Mouse (Mus musculus): Measurements from ENCODE around the gene Pacsin3. TPM values are rescaled to one million over a fixed set of nuclear protein-coding genes. Genes with fewer than 3 reads are reported as not detected.

Pacsin3 gene
- polyA plus RNA-seq, 1 experiment from 2014 or later = 19.9 TPM

DNA sequence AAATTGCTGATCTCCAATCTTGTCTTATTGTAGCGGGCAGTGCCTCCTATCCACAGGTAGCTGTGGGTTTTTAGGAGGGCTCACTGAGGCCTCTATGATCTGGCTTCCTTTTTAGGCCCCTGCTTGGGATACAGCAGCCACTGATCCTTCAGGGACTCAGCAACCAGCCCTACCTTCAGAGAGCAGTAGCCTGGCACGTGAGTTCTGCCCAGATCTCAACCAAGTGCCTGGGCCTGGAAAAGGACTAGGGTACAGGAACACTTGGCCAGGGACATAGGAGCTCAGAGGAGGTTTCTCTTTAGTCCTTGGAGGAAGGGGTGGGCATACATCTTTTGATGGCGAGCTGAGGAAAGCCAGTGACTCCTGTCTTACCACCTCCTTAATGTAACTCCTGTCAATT is 12.3 kb downstream of the Pacsin3 start:
- no peaks in the 10 kb centered on the region for H3K27me3 ChIP-seq (ENCODE audit: control insufficient read depth, insufficient read depth, low read depth, low read length)
- WGBS (ENCODE audit: insufficient replicate concordance) = 87% methylated on average over 3 of the region's 3 CpGs

DNA sequence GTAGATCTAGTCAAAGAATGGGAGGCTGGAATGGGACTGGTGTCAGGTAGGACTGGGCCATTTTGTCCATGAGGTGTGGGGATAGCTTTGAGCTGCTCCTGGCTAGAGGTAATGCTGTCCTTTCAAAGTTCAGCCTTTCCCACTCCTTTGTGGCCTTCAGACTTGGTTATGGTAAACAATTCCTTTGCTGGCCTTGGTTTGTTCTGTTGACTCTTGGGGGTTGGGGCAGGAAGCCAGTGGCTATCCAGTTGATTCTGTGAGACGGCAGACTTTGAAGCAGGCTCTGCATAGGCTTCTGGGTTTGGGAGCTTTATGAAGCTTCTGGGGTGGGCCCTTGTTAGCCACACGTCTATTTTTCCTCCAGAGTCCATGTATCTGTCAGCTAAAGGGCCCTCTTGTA is 13.0 kb downstream of the Pacsin3 start:
- ATAC-seq (ENCODE audit: low read depth) = peak; percentile 2; the same call in 1 of the 2 replicates
- Histone ChIP-seq H3K27ac (ENCODE audit: low read length) (peak overlapping the region; percentile 82), H3K27me3 (ENCODE audit: control insufficient read depth, insufficient read depth, low read depth, low read length) (no peaks in the 10 kb centered on the region), H3K4me1 (ENCODE audit: control insufficient read depth, low read depth, low read length) (peaks cover 22% of the 10 kb centered on the region), H3K9me3 (replicated peaks; ENCODE audit: control insufficient read depth, low read length) (no peaks in the 10 kb centered on the region), H3K9ac (ENCODE audit: low read depth, low read length) (no peak overlapping the region; the same call in 1 of the 2 replicates), H3K4me3 (ENCODE audit: low read depth, low read length) (peak overlapping the region; percentile 10; the same call in 1 of the 2 replicates), H3K4me2 (ENCODE audit: low read depth, low read length) (peak overlapping the region; percentile 35), H3K36me3 (ENCODE audit: control insufficient read depth, insufficient read depth) (peaks cover 58% of the 10 kb centered on the region)
- 59% methylated on average over 2 of the region's 2 CpGs for WGBS (ENCODE audit: insufficient replicate concordance)

More for the DNA sequence above, 12.3 kb downstream of the Pacsin3 start:
- Histone ChIP-seq H3K36me3 (ENCODE audit: control insufficient read depth, insufficient read depth) (peaks cover 51% of the 10 kb centered on the region), H3K9ac (ENCODE audit: low read depth, low read length) (no peak overlapping the region), H3K9me3 (replicated peaks; ENCODE audit: control insufficient read depth, low read length) (no peaks in the 10 kb centered on the region), H3K27ac (ENCODE audit: low read length) (peak overlapping the region; percentile 79), H3K4me3 (ENCODE audit: low read depth, low read length) (no peak overlapping the region), H3K4me1 (ENCODE audit: control insufficient read depth, low read depth, low read length) (peaks cover 23% of the 10 kb centered on the region), H3K4me2 (ENCODE audit: low read depth, low read length) (no peak overlapping the region)
- ATAC-seq (ENCODE audit: low read depth) = no peak

DNA sequence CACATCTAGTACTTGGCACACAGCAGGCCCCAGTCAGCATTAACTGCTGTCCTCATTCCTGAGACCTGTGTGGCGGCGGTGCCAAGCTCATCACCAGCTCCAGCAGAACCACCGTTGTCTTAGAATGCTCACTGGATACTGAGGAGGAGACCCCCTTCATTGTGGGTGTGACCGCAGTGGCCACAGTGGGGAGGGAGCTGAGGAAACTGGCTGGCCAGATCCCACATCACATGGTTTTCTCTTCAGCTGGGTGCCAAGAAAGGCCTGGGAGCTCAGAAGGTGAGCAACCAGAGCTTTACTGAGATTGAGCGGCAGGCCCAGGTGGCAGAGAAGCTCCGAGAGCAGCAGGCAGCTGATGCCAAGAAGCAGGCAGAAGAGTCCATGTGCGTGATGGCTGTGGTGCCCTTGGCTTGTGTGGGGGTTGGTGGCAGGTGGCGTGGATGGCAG is 14.0 kb downstream of the Pacsin3 start:
- H3K9ac ChIP-seq (ENCODE audit: low read depth, low read length) = no peak overlapping the region
- H3K27ac ChIP-seq (ENCODE audit: low read length) = peak overlapping the region; percentile 82
- H3K4me1 ChIP-seq (ENCODE audit: control insufficient read depth, low read depth, low read length) = peaks cover 12% of the 10 kb centered on the region
- H3K36me3 ChIP-seq (ENCODE audit: control insufficient read depth, insufficient read depth) = peaks cover 68% of the 10 kb centered on the region
- WGBS (ENCODE audit: insufficient replicate concordance) = 83% methylated on average over 8 of the region's 8 CpGs
- no peaks in the 10 kb centered on the region for H3K9me3 ChIP-seq (replicated peaks; ENCODE audit: control insufficient read depth, low read length)
- no peaks in the 10 kb centered on the region for H3K27me3 ChIP-seq (ENCODE audit: control insufficient read depth, insufficient read depth, low read depth, low read length)
- no peak overlapping the region for H3K4me3 ChIP-seq (ENCODE audit: low read depth, low read length)
- no peak for ATAC-seq (ENCODE audit: low read depth)
- no peak overlapping the region for H3K4me2 ChIP-seq (ENCODE audit: low read depth, low read length)

DNA sequence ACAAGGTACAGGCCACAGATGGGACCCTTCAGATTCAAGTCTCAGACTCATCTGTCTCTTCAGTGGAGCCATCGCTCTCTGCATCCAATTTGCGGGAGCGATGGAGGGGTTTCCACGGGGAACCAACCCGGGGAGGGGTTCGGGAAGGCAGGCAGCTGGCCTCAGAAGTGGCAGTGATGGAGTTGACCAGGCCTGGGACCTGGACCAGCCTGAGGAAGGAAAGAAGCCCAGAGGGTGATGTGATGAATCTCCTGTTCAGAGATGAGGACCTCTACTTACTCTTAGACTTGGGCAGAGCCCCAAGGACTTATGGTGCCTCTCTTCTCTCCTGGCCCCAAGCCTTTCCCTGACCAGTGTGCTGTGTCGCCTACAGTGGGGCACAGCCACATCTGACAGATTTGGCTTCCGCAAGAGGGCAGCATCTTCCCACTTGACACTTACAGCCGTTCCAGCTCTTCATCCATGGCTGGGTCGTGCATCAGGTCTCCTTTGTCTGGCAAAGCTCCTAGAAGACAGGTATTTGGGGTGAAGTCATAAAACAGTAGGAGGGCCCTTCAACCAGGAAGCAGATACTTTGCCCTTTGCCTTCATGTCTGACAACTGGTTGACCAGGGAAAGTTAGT is 23.1 kb downstream of the Pacsin3 start:
- Histone ChIP-seq H3K4me3 (ENCODE audit: low read depth, low read length) (no peak overlapping the region), H3K9me3 (replicated peaks; ENCODE audit: control insufficient read depth, low read length) (no peaks in the 10 kb centered on the region), H3K27ac (ENCODE audit: low read length) (no peak overlapping the region), H3K4me1 (ENCODE audit: control insufficient read depth, low read depth, low read length) (peaks cover 3% of the 10 kb centered on the region; the same call in 1 of the 2 replicates), H3K27me3 (ENCODE audit: control insufficient read depth, insufficient read depth, low read depth, low read length) (no peaks in the 10 kb centered on the region), H3K36me3 (ENCODE audit: control insufficient read depth, insufficient read depth) (peaks cover 32% of the 10 kb centered on the region), H3K4me2 (ENCODE audit: low read depth, low read length) (no peak overlapping the region), H3K9ac (ENCODE audit: low read depth, low read length) (no peak overlapping the region)
- ATAC-seq (ENCODE audit: low read depth) = 0 out of 2 replicates have a peak, but pooled peaks have one; percentile 33
- WGBS (ENCODE audit: insufficient replicate concordance) = 43% methylated on average over 10 of the region's 10 CpGs

DNA sequence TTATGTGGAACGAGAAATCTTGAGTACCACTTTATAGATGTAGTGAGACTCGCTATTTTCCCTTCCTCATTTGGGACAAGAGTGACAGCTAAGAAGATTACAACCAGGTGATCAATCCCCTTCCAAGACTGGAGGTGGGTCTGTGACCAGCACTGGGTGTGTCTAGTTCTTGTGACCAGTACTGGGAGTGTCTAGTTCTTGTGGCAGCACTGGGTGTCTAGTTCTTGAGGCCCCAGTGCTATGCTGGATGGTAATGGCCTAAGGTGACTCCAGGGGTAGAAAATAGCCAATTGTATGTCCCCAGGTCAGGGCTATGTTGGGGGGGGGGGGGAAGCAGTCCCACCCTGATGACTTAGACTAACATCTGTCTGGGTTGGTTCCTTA is 23.6 kb downstream of the Pacsin3 start:
- peaks cover 3% of the 10 kb centered on the region; the same call in 1 of the 2 replicates for H3K4me1 ChIP-seq (ENCODE audit: control insufficient read depth, low read depth, low read length)
- H3K9ac ChIP-seq (ENCODE audit: low read depth, low read length) = no peak overlapping the region
- H3K36me3 ChIP-seq (ENCODE audit: control insufficient read depth, insufficient read depth) = peaks cover 27% of the 10 kb centered on the region
- no peaks in the 10 kb centered on the region for H3K27me3 ChIP-seq (ENCODE audit: control insufficient read depth, insufficient read depth, low read depth, low read length)
- no peak overlapping the region for H3K27ac ChIP-seq (ENCODE audit: low read length)
- no peaks in the 10 kb centered on the region for H3K9me3 ChIP-seq (replicated peaks; ENCODE audit: control insufficient read depth, low read length)
- whole genome bisulfite sequencing (ENCODE audit: insufficient replicate concordance) = 61% methylated on average over 2 of the region's 2 CpGs
- H3K4me3 ChIP-seq (ENCODE audit: low read depth, low read length) = no peak overlapping the region
- H3K4me2 ChIP-seq (ENCODE audit: low read depth, low read length) = no peak overlapping the region
- ATAC-seq (ENCODE audit: low read depth) = no peak

DNA sequence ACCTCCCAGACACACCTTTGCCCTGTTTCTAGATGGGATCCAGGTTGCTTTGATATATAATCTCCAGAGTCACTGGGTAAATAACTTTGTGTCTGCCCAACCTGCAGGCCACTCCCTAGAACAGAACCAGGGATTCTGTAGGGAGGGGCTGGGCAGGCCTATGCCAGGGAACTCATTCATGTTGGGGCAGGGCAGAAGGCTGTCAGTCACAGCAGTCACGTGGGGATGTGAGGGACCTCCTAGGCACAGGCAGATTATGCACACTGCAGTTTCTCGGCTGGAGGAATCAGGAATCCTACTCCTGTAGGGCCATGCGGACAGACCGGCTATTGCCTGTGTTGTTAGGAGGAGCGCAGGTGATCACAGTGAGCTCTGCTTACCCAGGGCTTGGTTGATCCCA is 25.6 kb downstream of the Pacsin3 start:
- Histone ChIP-seq H3K27ac (ENCODE audit: low read length) (no peak overlapping the region), H3K36me3 (ENCODE audit: control insufficient read depth, insufficient read depth) (peaks cover 8% of the 10 kb centered on the region; the same call in 1 of the 2 replicates), H3K4me1 (ENCODE audit: control insufficient read depth, low read depth, low read length) (peaks cover 3% of the 10 kb centered on the region; the same call in 1 of the 2 replicates), H3K9me3 (replicated peaks; ENCODE audit: control insufficient read depth, low read length) (no peaks in the 10 kb centered on the region), H3K27me3 (ENCODE audit: control insufficient read depth, insufficient read depth, low read depth, low read length) (no peaks in the 10 kb centered on the region), H3K9ac (ENCODE audit: low read depth, low read length) (no peak overlapping the region), H3K4me3 (ENCODE audit: low read depth, low read length) (no peak overlapping the region), H3K4me2 (ENCODE audit: low read depth, low read length) (no peak overlapping the region)
- 58% methylated on average over 5 of the region's 5 CpGs for WGBS (ENCODE audit: insufficient replicate concordance)
- ATAC-seq (ENCODE audit: low read depth) = peak; percentile 54

DNA sequence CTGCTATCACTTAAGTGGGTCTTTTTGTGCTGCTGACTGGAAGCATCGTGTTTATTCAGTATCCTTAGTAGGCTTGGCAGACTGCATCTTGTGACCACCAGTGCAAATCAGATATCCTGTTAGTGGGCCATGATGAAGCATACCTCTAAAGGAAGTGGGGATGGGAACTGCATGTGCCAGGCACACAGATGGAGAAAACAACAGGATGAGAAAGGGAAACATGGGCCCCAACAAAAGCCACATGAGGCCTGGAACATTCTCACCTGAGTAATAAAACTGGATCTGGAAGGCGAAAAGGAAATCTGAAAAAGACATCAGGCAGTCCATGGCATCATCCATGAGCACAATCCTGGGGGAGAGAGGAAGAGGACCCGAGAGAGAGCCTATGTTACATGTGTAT is 28.2 kb downstream of the Pacsin3 start:
- no peaks in the 10 kb centered on the region for H3K27me3 ChIP-seq (ENCODE audit: control insufficient read depth, insufficient read depth, low read depth, low read length)
- ATAC-seq (ENCODE audit: low read depth) = no peak
- 62% methylated on average over 3 of the region's 3 CpGs for WGBS (ENCODE audit: insufficient replicate concordance)
- H3K4me2 ChIP-seq (ENCODE audit: low read depth, low read length) = no peak overlapping the region
- H3K36me3 ChIP-seq (ENCODE audit: control insufficient read depth, insufficient read depth) = no peaks in the 10 kb centered on the region
- H3K9me3 ChIP-seq (replicated peaks; ENCODE audit: control insufficient read depth, low read length) = no peaks in the 10 kb centered on the region
- peaks cover 3% of the 10 kb centered on the region; the same call in 1 of the 2 replicates for H3K4me1 ChIP-seq (ENCODE audit: control insufficient read depth, low read depth, low read length)
- no peak overlapping the region for H3K4me3 ChIP-seq (ENCODE audit: low read depth, low read length)
- no peak overlapping the region for H3K9ac ChIP-seq (ENCODE audit: low read depth, low read length)
- H3K27ac ChIP-seq (ENCODE audit: low read length) = no peak overlapping the region

DNA sequence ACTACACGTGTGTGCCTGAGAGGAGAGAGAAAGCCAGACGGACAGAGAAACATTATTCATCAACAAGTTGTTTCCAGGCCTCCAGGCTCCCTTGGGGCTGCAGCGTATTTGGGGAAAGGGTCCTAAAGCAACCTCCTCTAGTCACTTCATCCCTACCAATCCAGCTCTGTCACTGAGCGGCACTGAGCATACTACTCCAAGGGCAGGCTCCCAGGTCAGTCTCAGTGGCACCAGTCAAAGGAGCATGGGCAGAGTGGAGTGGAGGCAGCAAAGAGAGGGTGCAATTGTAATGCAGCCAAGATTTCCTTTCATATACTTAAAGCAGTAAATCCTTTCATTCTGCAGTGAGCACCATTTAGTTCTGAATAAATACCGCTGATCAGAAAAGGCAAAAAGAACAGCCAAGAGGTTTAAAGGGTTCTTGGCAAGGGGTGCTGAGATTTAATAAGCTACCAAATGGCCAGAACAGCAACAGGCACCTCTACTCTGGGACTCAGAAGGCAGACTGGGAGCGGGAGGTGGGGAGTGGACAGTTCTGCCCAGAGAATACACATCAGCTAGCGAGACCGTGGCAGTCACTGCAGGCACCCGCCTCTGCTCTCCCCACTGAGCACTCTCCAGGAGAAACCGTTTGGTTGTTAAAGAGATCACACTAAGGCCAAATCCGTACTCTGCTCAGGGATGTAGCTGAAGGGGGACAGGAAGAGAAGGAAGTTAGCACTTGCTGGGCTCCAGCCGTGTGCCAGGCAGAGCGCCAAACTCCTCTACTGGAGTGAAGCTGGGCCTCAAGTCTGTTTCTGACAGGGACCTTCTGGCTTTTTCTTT is 28.8 kb downstream of the Pacsin3 start:
- Histone ChIP-seq H3K9me3 (replicated peaks; ENCODE audit: control insufficient read depth, low read length) (no peaks in the 10 kb centered on the region), H3K27ac (ENCODE audit: low read length) (no peak overlapping the region), H3K27me3 (ENCODE audit: control insufficient read depth, insufficient read depth, low read depth, low read length) (no peaks in the 10 kb centered on the region), H3K4me1 (ENCODE audit: control insufficient read depth, low read depth, low read length) (no peaks in the 10 kb centered on the region; the same call in 1 of the 2 replicates), H3K4me2 (ENCODE audit: low read depth, low read length) (no peak overlapping the region), H3K9ac (ENCODE audit: low read depth, low read length) (no peak overlapping the region), H3K36me3 (ENCODE audit: control insufficient read depth, insufficient read depth) (no peaks in the 10 kb centered on the region), H3K4me3 (ENCODE audit: low read depth, low read length) (no peak overlapping the region)
- no peak for ATAC-seq (ENCODE audit: low read depth)
- WGBS (ENCODE audit: insufficient replicate concordance) = 64% methylated on average over 13 of the region's 13 CpGs
